Mouse (Mus musculus) granulocyte monocyte progenitor cell, adult 5-6 weeks (primary cell): ENCODE results near the gene Wbp11. TPM values are rescaled to one million over a fixed set of nuclear protein-coding genes. Genes with fewer than 3 reads are reported as not detected.

Experiments
- total RNA-seq, 2 experiments: library from RNA; stranded (forward) in 1 of 2; stranded (reverse) in 1 of 2; fragments of 200-712, 200-1000 nt in 1 of 2; fragments of >200 nt in 1 of 2; fragmentation: Nextera tagmentation in 1 of 2; gene quantifications; 2 replicates each; pipeline ENCODE4 v1.2.3; 2014 to 2017

Wbp11 gene
- total RNA-seq, 2 experiments from 2014 or later = 58.5 to 168 TPM

Other genes with a start within 250 kb of the Wbp11 start
- 0.79 and 3.6 TPM in 2 replicates for gene Plbd1, start 166.3 kb downstream of the Wbp11 start, total RNA-seq (2014; fragmentation: Nextera tagmentation)
- gene Plbd1, start 166.3 kb downstream of the Wbp11 start, total RNA-seq (2017) = 5.1 and 7.7 TPM in 2 replicates
- gene Gucy2c, start 46.5 kb downstream of the Wbp11 start, total RNA-seq (2014; fragmentation: Nextera tagmentation) = not detected in 2 replicates
- not detected in 2 replicates for gene Gucy2c, start 46.5 kb downstream of the Wbp11 start, total RNA-seq (2017)
- 7.0 and 20.7 TPM in 2 replicates for gene Hist4h4, start 23.8 kb downstream of the Wbp11 start, total RNA-seq (2014; fragmentation: Nextera tagmentation)
- gene Hist4h4, start 23.8 kb downstream of the Wbp11 start, total RNA-seq (2017) = 46.7 and 58.9 TPM in 2 replicates
- gene H2afj, start 20.0 kb downstream of the Wbp11 start, total RNA-seq (2014; fragmentation: Nextera tagmentation) = 30.2 and 52.4 TPM in 2 replicates
- 69.6 and 88.9 TPM in 2 replicates for gene H2afj, start 20.0 kb downstream of the Wbp11 start, total RNA-seq (2017)
- 3.3 and 3.9 TPM in 2 replicates for gene BC049715, start 607 bp downstream of the Wbp11 start, total RNA-seq (2014; fragmentation: Nextera tagmentation)
- 1.1 and 2.8 TPM in 2 replicates for gene BC049715, start 607 bp downstream of the Wbp11 start, total RNA-seq (2017)
- not detected in 2 replicates for gene Smco3, start 7.2 kb upstream of the Wbp11 start, total RNA-seq (2014; fragmentation: Nextera tagmentation)
- gene Smco3, start 7.2 kb upstream of the Wbp11 start, total RNA-seq (2017) = 0.21 and 1.8 TPM in 2 replicates
- 0.64 TPM in 1 of 2 replicates, not detected in the other for gene Art4, start 29.5 kb upstream of the Wbp11 start, total RNA-seq (2014; fragmentation: Nextera tagmentation)
- gene Art4, start 29.5 kb upstream of the Wbp11 start, total RNA-seq (2017) = 1.2 and 1.6 TPM in 2 replicates
- gene Mgp, start 47.6 kb upstream of the Wbp11 start, total RNA-seq (2014; fragmentation: Nextera tagmentation) = not detected in 2 replicates
- not detected in 2 replicates for gene Mgp, start 47.6 kb upstream of the Wbp11 start, total RNA-seq (2017)
- gene Erp27, start 93.9 kb upstream of the Wbp11 start, total RNA-seq (2014; fragmentation: Nextera tagmentation) = 1.4 TPM in 1 of 2 replicates, not detected in the other
- gene Erp27, start 93.9 kb upstream of the Wbp11 start, total RNA-seq (2017) = 0.77 TPM in 1 of 2 replicates, not detected in the other
- gene Pde6h, start 95.6 kb upstream of the Wbp11 start, total RNA-seq (2014; fragmentation: Nextera tagmentation) = not detected in 2 replicates
- 0.04 TPM in 1 of 2 replicates, not detected in the other for gene Pde6h, start 95.6 kb upstream of the Wbp11 start, total RNA-seq (2017)
- gene Arhgdib, start 113.7 kb upstream of the Wbp11 start, total RNA-seq (2014; fragmentation: Nextera tagmentation) = 1,912 and 2,149 TPM in 2 replicates
- 1,225 and 1,275 TPM in 2 replicates for gene Arhgdib, start 113.7 kb upstream of the Wbp11 start, total RNA-seq (2017)